Mouse (Mus musculus) adrenal gland, postnatal 14 days (tissue): ENCODE results near the gene Sfxn3. TPM values are rescaled to one million over a fixed set of nuclear protein-coding genes. Genes with fewer than 3 reads are reported as not detected.

Experiments used
- DNase-seq: peaks from one replicate; pipeline ENCODE4 v3.0.0; 2021; ENCODE audit warnings: mixed read lengths
- total RNA-seq: library from RNA; stranded (reverse); gene quantifications from 2 replicates; pipeline ENCODE4 v1.2.3, GENCODE M21; 2021

The Sfxn3 gene
- total RNA-seq, 1 experiment from 2014 or later = 51.7 TPM

DNA sequence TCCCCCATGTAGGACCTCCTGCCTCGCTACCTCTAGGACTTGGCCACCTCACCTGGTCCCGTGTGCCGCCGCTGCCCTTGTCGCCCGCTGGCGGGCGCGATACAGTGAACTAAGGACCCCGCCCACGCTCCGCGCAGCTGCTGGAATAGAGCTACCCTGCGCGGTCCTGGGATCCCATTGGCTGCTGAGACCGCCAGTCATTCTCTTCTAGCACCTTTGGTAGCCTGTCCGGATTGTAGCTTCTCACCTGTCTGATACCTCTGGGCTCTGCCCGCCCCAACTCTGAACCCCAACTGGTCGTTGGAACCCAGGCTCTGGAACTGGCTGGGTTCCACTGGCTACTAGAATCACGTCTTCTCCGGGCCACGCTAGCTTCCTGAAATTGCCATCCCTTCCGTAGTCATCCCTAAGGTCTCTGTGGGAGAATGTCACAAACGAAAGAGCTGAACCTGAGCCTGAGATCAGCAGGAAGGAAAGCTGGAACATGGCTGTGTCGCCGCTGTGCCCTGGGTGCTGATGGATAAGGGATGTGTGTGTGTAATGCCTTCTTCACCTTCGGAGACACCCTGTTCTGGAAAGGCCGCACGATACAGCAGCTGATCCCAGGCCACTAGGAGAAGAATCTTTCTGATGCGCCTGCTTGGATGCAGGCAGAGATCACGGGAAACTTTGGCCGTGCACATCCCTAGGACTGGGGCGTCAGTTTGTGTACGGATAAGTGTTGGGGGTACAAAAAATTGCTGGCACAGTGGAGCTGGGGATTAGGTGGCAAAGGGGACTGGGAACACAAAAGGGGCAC is 581 bp upstream of the Sfxn3 start:
- DNase-seq = peak; percentile 89

DNA sequence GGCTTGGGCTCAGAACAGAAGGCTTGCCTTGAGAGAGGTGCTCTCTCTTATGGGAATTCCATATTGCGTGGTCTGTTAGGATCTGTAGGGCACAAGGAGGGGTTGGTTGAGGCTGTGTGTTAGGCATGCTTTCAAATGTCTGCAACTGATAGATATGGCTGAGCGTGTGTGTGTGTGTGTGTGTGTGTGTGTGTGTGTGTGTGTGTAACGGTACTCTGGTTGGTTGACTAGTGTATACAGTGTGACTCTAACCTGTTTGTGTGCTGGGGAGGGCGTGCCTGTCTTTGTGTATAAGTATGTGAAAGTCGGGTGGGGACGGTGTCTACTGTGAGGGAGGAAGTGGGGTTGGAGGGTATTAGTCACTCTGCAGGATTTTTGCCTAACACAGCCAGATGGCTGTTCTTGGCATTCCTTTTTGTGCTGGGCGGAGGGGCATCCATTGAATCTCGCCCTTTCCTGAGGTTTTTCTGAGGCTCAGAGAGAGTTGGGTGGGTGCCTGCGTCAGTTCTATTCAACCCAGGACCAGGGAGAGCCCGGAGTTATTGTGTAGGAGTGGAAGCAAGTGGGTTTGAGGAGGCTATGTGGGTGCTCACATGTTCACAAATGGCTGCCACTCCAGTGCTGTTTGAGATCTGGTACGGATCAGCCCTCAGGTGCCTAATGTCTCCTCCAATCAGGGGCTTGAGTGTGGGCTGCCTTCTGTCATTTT is 786 bp downstream of the Sfxn3 start:
- DNase-seq = peak; percentile 59

DNA sequence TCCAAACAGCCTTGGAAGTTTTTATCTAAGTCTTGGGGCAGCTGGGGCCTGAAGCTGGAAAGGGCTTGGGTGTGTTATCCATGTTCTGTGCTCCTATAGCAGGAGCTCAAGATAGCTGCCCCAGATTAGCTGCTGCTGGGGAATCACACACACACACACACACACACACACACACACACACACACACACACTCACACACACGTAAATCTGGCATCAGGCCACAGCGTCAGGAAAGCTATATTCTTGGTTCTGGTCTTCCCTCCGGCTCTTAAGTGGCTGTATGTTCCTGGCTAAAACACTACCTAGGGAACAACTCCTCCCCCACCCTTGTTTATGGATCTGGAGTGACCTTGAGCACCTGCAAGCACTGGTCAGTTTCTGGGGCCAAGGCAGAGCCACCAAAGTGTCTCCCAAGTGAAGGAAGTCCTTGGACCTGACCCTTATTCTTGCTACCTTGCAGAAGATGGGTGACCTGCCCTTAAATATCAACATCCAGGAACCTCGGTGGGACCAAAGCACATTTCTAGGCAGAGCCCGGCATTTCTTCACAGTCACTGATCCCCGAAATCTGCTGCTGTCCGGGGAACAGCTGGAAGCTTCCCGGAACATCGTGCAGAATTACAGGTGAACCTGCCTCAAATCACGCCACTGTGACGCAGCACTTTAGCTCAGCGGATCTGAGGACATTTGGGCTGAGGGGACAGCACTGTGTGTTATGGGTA is 1.5 kb downstream of the Sfxn3 start:
- DNase-seq = no peak

DNA sequence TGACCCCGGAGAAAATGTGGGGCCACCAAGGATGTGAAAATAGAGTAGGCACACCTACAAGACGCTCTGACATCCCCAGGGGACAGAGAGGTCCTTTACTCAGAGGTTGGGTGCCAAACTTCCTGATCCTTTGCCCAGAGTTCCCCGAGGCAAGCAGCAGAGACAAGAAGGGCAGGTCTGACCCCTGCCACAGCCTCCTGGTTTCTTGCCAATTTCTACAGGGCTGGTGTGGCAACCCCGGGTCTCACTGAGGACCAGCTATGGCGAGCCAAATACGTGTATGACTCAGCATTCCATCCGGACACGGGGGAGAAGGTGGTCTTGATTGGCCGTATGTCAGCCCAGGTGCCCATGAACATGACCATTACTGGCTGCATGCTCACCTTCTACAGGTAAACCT is 2.2 kb downstream of the Sfxn3 start:
- no peak for DNase-seq

DNA sequence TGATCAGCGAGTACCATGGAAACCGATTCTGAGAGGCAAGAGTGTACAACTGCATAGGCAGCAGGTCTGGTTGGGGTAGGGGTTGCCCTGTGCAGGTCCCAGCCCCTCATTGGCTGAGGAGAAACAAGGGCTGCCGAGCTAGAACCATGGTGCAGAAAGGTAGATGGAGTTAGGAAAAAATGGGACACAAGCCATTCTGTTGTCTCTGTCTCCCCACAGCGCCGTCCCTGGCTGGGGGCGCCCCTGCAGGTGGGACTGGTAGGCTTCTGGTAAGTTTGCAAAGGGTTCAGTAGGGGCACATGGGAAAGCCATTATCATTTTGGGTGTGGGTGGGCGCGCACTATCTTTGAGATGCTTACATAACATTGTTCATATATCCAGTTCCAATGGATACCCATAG is 6.1 kb downstream of the Sfxn3 start:
- DNase-seq = no peak

DNA sequence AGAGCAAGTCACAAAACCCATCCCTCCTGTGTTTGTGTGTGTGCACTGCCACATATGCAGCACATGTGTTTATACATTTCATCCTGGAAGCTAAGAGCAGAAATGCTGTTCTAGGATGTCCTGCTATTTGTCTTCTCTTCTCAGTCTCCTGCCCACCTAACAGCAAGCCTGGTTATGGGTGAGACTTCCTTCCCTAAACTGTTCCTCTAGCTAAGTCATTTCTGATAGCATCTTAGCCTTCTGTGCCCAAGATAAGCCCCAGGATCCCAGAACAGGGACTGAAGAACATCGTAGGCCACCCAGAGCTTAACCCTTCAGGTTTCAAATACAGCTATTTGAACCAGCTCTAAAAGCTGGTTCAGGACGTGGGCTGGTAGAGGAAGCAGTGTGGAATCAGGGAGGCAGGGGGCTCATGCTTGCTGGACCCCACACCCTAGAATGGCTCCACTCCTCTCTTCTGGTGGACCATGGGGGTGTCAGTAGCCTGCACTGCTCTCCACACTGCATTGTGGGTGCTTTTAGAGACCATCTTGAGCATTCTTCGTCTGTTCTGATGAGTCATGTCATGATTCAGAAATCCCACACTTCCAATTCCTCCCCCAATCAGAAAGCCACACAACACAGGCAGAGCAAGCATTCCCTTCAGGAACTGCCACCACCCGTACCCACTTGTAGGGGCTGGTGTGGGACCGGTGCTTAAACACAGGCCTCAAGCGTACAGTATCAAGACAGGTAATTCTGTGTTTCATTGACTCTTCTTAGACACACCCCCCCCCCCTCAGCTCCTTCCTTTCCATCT is 7.8 kb downstream of the Sfxn3 start:
- DNase-seq = no peak

DNA sequence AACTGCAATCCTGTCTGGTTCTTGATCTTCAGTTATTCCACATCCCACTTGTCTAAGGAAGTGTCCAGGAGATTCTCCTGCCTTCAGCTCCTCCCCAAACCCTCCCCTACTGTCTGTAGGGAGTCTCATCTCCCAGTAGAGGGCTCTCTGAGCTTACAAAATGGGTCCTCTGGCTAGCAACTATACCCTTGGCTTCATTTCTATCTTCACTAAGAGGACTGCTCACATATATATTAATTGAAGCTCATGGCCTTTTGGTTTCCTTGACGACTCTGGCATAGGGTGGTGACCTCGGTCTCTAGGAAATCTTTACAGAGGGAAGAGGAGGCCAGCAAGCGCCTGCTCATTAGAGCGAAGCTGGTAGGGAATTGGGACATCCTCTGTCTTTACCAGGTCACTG is 9.1 kb downstream of the Sfxn3 start:
- DNase-seq = peak; percentile 68

DNA sequence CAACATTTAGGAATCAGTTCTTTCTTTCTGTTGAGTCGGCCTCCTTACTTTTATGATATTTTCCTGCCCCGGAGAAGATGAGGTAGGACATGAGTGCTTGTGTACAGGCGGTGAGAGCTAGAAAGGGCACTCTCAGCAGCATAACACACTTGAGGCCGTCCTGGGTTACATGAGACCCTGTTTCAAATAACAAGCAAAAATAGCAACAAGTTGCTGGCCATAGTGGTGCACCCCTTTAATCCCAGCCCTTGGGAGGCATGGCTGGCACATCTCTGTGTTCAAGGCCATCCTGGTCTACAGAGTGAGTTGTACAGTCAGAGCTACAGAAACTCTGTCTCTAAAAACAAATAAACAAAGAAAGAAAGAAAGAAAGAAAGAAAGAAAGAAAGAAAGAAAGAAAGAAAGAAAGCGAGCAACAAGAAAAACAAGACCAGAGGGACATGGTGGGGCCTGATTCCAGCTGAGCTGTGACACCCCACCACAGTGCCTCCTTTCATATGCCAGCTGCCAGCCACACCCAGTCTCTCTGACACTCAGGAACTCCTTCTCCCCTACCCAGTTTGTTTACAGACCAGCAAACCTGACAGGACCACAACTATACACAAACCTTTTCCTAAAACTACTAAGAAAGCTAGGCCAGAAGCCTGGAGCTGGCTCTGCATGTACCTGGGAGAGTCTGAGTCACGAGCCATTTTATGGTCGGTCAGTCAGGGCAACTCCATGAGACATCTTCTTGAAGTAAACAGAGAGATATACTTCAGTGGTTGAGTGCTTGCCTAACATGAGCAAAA is 9.8 kb downstream of the Sfxn3 start:
- no peak for DNase-seq

DNA sequence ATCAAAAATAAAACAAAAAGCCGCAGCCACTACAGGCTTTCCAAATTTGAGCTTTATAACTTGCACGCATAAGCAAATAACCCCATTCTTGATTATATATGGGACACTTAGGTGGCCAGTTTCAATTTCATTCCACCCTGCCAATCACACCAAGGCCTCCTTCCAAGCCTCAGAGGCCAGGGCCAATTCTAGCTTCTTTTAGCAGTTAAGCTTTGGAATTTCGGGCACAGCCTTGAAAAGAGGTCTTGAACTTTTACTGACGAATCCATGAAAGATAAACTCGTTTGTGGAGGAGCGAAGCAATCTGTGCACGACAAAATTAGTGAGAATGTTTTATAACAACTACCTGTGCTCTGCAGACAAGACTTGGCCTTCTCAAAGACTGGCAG is 10.4 kb downstream of the Sfxn3 start:
- DNase-seq = peak; percentile 68

DNA sequence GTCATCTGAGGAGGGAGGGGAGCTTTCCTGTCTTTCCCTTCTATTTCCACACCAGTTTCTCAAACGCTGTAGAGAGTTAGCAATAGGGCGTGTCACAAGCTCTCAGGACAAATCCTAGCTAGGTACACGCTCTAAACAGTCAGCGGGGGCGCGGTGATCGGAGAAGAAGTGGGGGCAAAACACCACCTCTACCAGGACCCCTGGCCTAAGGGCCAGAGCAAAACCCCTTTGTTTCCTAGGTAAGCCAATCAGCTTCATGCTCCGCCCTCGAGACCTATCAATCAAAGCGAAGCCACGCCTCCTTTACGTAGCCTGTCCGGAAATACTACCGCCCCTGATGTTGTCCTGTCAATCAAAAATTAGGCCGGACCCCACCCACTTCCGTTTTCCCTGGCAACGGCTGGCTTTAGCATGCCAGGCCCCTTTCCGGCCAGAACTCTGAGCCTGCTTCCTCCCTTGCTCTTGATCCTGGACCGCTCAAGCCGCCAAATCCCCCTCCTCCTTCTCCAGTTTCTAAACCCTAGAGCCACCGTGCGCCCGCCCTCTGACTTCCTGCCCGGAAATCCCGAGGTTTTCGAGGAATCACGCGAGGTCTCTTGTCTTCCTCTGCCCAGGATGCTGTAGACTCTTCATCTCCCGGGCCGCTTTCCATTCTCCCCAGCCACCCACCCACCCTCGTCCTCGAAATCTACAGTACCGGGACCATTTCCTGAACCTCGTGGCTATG is 11.0 kb downstream of the Sfxn3 start:
- peak; percentile 94 for DNase-seq

DNA sequence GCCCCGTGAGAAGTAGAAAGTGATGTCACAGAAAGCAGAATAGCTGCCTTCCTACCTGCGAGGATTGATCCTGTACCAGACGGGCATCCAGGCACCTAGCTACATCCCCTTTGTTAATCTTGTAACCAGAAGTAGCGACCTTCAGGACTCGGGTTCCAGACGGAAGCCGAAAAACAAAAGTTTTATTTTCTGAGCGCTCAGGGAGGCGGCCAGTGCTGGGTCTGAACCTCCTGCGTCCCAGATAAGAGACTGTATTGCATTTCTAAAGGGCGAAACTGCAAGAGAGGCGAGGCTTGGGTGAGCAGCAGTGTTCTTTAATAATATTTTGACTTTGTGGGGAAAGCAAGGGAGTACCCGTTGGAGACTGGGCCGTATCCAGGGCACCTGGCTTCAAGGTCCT is 11.5 kb downstream of the Sfxn3 start:
- no peak for DNase-seq

DNA sequence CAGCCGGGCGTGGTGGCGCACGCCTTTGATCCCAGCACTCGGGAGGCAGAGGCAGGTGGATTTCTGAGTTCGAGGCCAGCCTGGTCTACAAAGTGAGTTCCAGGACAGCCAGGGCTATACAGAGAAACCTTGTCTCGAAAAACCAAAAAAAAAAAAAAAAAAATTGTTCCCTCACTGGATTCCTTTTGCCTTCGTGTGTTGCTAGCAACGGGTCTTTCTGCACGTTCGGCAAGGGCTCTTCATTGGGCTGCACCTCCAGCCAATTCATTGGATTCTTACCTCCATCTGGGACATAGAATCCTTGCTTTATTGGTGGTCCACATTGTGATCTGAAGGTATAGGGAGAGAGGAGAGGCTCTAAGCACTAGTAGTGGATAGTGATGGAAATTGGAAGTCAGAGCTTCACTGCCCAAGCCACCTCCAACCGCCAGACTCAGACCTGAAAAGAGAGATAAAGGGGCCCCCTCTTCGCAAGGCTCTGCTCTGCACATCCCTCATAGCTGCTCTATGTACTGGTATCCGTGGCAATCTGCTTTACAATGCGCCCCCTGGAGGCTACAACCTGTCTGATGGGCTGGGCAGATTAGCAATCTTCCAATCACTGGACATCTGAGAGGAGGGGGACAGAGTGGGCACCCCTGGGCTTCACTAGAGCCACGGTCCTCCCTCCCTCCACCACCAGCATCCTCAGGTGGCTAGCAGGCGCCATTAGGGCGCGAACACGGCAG is 16.4 kb downstream of the Sfxn3 start:
- DNase-seq = peak; percentile 77

DNA sequence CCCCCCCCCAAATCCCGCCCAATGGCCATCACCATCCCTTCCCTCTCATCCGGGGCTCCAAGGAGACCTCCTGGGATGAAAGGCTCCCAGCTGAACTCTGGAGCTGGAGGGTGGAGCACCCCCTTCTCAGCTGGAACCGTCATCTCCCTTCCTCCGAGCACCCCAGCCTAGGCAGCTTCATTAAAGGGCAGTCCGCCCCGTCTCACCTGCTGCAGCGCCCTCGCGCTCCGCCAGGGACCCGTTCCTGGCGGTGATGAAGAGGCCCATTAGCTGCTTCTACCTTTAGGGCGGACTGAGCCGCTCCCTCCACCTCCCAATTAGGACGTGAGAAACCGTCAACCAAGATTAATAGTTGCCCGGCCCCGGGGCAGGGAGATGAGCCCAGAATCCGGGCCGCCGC is 17.9 kb downstream of the Sfxn3 start:
- DNase-seq = no peak

DNA sequence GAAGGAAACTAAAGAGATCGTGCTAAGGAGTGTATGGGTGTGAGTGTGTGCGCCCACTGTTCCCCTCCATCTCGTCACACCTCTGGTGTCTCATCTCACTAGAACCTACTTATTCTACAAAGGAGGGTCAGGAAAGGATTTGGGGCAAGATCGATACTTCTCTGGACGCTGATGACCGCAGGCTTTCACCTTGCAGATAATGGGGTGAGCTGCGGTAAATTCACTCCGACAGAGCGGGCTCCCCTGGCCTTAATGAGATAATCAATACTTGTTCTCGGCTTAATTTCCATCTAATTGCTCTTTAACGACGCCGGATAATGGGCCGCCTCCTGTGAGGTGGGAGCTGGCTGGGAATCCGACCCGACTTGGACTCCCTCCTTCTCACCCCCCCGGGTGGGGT is 19.9 kb downstream of the Sfxn3 start:
- no peak for DNase-seq

DNA sequence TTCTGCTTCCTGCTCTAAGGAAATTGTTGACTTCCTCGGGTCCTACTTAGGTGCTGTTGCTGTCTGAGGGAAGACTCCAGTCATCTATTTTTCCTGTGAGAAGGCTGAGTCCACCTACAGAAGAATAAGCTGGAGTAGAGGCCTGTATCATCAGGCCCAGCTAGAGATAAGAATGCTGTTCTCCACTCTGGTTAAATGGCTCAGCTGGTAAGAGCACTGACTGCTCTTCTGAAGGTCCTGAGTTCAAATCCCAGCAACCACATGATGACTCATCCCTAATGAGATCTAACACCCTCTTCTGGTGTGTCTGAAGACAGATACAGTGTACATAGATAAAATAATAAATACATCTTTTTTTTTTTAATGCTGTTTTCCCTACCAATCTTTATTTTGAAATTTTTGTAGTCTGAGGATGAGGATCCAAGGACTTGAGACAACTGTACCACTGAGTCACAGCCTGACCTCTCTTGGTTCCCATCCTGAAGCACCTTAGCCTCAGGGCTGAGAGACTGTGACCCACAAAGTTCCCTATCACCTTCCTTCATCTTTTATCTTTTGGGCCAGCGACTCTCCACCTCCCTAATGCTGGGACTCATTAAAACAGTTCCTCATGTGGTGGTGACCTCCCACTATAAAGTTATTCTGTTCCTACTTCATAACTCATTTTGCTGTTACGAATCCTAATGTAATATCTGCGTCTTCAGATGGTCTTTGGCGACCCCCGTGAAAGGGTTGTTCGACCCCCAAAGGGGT is 20.6 kb downstream of the Sfxn3 start:
- no peak for DNase-seq

DNA sequence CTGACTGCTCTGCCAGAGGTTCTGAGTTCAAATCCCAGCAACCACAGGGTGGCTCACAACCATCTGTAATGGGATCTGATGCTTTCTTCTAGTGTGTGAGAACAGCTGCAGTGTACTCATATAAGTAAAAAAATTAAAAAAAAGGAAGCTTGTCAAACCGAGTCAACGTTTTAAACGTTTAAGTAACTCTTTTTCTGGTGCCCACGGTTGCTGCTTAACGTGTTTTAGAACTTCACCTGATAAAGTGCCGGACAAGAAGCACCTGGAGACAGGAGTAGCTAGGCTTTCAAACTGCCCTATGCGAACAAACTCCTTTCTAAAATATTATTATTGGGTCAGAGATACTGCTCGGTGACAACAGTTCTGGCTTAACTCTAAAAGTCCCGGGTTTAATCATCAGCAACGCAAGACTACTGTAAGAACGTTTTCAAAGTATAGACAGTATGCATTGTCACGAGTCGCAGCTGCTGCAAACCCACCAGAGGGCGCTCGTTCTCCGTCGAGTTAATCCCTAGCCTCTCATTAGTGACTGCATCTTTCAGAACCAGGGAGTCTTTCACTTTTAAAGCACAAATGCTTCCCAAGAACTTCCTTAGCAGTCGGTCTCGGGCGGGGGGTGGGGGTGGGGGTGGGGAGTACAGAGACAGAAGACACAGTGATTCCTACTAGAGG is 26.7 kb downstream of the Sfxn3 start:
- peak; percentile 93 for DNase-seq

DNA sequence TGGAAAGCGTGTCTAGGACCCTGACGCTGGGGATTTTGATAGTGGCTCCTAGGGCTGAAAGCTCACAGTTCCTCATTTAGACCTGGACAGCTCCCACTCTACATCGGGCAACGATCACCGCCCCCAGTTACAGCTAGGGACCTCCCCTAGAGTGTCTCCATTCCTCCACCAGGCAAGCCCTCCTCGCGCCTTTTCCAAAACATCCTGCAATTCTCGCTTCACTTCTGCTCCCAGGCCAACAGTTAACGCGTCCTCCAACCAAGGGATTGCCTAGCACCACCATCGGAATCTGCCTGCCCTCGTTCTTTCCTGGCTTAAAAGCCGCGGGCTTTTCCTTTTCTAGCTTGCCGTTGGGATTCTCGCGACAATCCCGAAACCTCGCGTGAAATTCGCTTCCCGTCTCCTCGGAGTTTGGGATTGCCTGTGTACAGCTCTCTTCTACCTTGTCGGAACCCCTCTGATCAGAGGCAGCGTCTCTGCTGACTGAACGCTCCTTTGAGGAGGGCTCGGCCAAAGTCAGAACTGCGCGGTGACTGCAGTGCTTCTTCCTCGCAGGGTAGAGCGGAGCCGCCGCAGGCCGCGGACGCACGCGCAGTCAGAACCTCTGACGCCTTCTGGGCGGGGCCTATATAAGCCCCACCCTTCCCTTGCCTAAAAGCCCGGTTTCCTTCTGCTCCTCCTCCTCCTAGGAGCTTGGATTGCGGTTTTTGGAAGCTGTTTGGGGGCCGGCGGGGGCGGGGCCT is 27.4 kb downstream of the Sfxn3 start, which contains the start of gene Kazald1:
TSS of gene Kazald1 (plus strand) at position 662 of the 743 bp plus-strand sequence.
- peak; percentile 94 for DNase-seq
